Mouse (Mus musculus) small intestine, adult 2 months (tissue): Measurements from ENCODE around the gene Itga9. TPM values are rescaled to one million over a fixed set of nuclear protein-coding genes. Genes with fewer than 3 reads are reported as not detected.

Source experiments
- H3K27ac ChIP-seq: fragments of 200-500 bp; 2 replicates; pipeline ENCODE4 v1.5.1; 2012; ENCODE audit warnings: low read depth, low read length, control low read depth, inconsistent platforms; ENCODE audit not compliant: insufficient read depth
- H3K27me3 ChIP-seq: fragments of 200-500 bp; 2 replicates; pipeline ENCODE4 v1.6.1; 2012; ENCODE audit warnings: mild to moderate bottlenecking, moderate library complexity, low read length, inconsistent platforms; ENCODE audit not compliant: control insufficient read depth, insufficient read depth
- H3K36me3 ChIP-seq: fragments of 200-500 bp; 2 replicates; pipeline ENCODE4 v1.6.1; 2012; ENCODE audit warnings: mild to moderate bottlenecking, low read length, control low read depth, inconsistent platforms; ENCODE audit not compliant: control insufficient read depth, insufficient read depth
- H3K4me1 ChIP-seq: fragments of 200-500 bp; 2 replicates; pipeline ENCODE4 v1.6.1; 2012; ENCODE audit warnings: low read length, inconsistent platforms, mixed read lengths; ENCODE audit not compliant: control insufficient read depth, insufficient read depth, insufficient read length
- H3K4me3 ChIP-seq: fragments of 200-500 bp; 2 replicates; pipeline ENCODE4 v1.5.1; 2012; ENCODE audit warnings: low read depth, mild to moderate bottlenecking, control low read depth, inconsistent platforms, low read length, moderate library complexity
- CTCF ChIP-seq: fragments of 200-500 bp; IDR thresholded peaks from 2 replicates; pipeline ENCODE4 v1.5.1; 2012; ENCODE audit warnings: low read depth, mild to moderate bottlenecking, control low read depth, inconsistent platforms, low read length, moderate library complexity, mixed read lengths; ENCODE audit not compliant: insufficient replicate concordance, insufficient read length; ENCODE audit errors: extremely low read depth
- POLR2A ChIP-seq: fragments of 200-500 bp; IDR thresholded peaks from 2 replicates; pipeline ENCODE4 v1.6.1; 2012; ENCODE audit warnings: low read depth, mild to moderate bottlenecking, control low read depth, inconsistent platforms, low read length, moderate library complexity
- WGBS: fragments of 180-500 bp; shearing (Covaris S2); methylation state at CpG from one replicate; pipeline ENCODE4 v1.1.7; 2018; 5-methylcytosine and 5-hydroxymethylcytosine counted together
- polyA plus RNA-seq: library from polyadenylated mRNA; depleted of rRNA; stranded (reverse); fragments of >200 nt; gene quantifications from 2 replicates; pipeline ENCODE4 v1.2.3, GENCODE M21; 2012

The Itga9 gene
- polyA plus RNA-seq, 1 experiment: 8.0 TPM

- peaks cover 3% of the 10 kb centered on the region; the same call in 1 of the 2 replicates for H3K4me1 ChIP-seq
- 17% methylated on average over 8 of the region's 8 CpGs for WGBS
- H3K4me3 ChIP-seq: no peak overlapping the region
- no peaks in the 10 kb centered on the region for H3K36me3 ChIP-seq
- no peak overlapping the region for H3K27ac ChIP-seq
- TF ChIP-seq CTCF (no peak), POLR2A (no peak)
- no peaks in the 10 kb centered on the region for H3K27me3 ChIP-seq
Measured at GRCm38 (mm10) chr9:118814461-118814860, 208.0 kb downstream of the Itga9 start.

GRCm38 (mm10) chr9:118815543-118815942 is 209.1 kb downstream of the Itga9 start:
- Histone ChIP-seq H3K36me3 (no peaks in the 10 kb centered on the region), H3K27me3 (no peaks in the 10 kb centered on the region), H3K4me3 (no peak overlapping the region), H3K4me1 (peaks cover 5% of the 10 kb centered on the region; the same call in 1 of the 2 replicates), H3K27ac (no peak overlapping the region)
- no peak for TF ChIP-seq CTCF
- TF ChIP-seq POLR2A: no peak
- WGBS: 96% methylated on average over 8 of the region's 8 CpGs

- H3K4me3 ChIP-seq: no peak overlapping the region
- WGBS: 80% methylated on average over 3 of the region's 3 CpGs
- no peaks in the 10 kb centered on the region for H3K36me3 ChIP-seq
- H3K27me3 ChIP-seq: no peaks in the 10 kb centered on the region
- H3K27ac ChIP-seq: no peak overlapping the region
- peaks cover 11% of the 10 kb centered on the region; the same call in 1 of the 2 replicates for H3K4me1 ChIP-seq
- TF ChIP-seq CTCF: no peak
- no peak for TF ChIP-seq POLR2A
Measured at GRCm38 (mm10) chr9:118818508-118818907, 212.0 kb downstream of the Itga9 start.

GRCm38 (mm10) chr9:118821220-118822185 is 215.0 kb downstream of the Itga9 start:
- Histone ChIP-seq H3K4me1 (peaks cover 7% of the 10 kb centered on the region; the same call in 1 of the 2 replicates), H3K4me3 (peak overlapping the region; percentile 7; the same call in 1 of the 2 replicates), H3K36me3 (no peaks in the 10 kb centered on the region), H3K27ac (no peak overlapping the region), H3K27me3 (no peaks in the 10 kb centered on the region)
- WGBS: 31% methylated on average over 21 of the region's 21 CpGs
- no peak for TF ChIP-seq POLR2A
- no peak for TF ChIP-seq CTCF

- Histone ChIP-seq H3K27me3 (no peaks in the 10 kb centered on the region), H3K36me3 (no peaks in the 10 kb centered on the region), H3K4me1 (peaks cover 7% of the 10 kb centered on the region; the same call in 1 of the 2 replicates), H3K4me3 (no peak overlapping the region), H3K27ac (no peak overlapping the region)
- WGBS: 46% methylated on average over 3 of the region's 3 CpGs
- no peak for TF ChIP-seq CTCF
- no peak for TF ChIP-seq POLR2A
Measured at GRCm38 (mm10) chr9:118822186-118822555, 215.7 kb downstream of the Itga9 start.

- Histone ChIP-seq H3K4me1 (peaks cover 7% of the 10 kb centered on the region; the same call in 1 of the 2 replicates), H3K27me3 (no peaks in the 10 kb centered on the region), H3K27ac (no peak overlapping the region), H3K4me3 (no peak overlapping the region), H3K36me3 (no peaks in the 10 kb centered on the region)
- no peak for TF ChIP-seq CTCF
- WGBS: 88% methylated on average over 2 of the region's 2 CpGs
Measured at GRCm38 (mm10) chr9:118822581-118822980, 216.1 kb downstream of the Itga9 start.

- Histone ChIP-seq H3K27ac (no peak overlapping the region), H3K36me3 (no peaks in the 10 kb centered on the region), H3K27me3 (no peaks in the 10 kb centered on the region), H3K4me1 (no peaks in the 10 kb centered on the region), H3K4me3 (no peak overlapping the region)
- WGBS: 34% methylated on average over 11 of the region's 11 CpGs
- TF ChIP-seq POLR2A: no peak
- TF ChIP-seq CTCF: no peak
Measured at GRCm38 (mm10) chr9:118831080-118831479, 224.6 kb downstream of the Itga9 start.
